Mouse (Mus musculus) heart, postnatal 36 days (tissue): ENCODE measurements around the gene Catip. TPM values are rescaled to one million over a fixed set of nuclear protein-coding genes. Genes with fewer than 3 reads are reported as not detected.

Experiments
- DNase-seq, 2 experiments: peaks; one replicate each; pipeline ENCODE4 v3.0.0; 2021 to 2022
- intact Hi-C: fragments of 180-260 bp; cut with DNase I; formaldehyde crosslinking; loops from one replicate; pipeline ENCODE4 v1.15.1; 2025
- microRNA-seq, 2 experiments: library from miRNA; unstranded; fragments of <30 nt; microRNA quantifications; one replicate each; pipeline ENCODE4 v1.2.0; 2021; ENCODE audit warnings: borderline number of aligned reads in 2 of 2
- total RNA-seq, 2 experiments: library from RNA; stranded (reverse); gene quantifications; 2 replicates each; pipeline ENCODE4 v1.2.3; 2021

The Catip gene
- total RNA-seq, 2 experiments from 2014 or later, result 0.19 to 0.41 TPM

DNA sequence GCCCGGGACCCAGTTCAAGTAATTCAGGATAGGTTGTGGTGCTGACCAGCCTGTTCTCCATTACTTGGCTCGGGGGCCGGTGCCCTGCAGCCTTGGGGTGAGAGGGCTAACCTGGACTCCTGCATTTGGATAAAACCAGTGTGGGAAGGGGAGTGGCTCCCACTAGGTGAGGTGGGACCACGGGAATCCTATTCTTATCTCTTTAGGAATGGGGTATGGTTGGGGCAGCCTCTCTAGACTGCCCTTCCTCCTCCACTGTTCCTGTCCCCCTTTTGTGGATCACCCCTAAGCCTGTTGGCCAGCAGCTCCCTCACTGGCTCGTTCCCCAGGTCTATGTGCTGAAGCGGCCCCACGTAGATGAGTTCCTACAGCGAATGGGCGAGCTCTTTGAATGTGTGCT is 32.4 kb downstream of the Catip start:
- no peak for DNase-seq
- intact Hi-C loops, result loop anchor here (10.0 kb wide), 2 partner anchors 190 to 480 kb away; partner anchors contain the start of genes Bcs1l and Zfp142

DNA sequence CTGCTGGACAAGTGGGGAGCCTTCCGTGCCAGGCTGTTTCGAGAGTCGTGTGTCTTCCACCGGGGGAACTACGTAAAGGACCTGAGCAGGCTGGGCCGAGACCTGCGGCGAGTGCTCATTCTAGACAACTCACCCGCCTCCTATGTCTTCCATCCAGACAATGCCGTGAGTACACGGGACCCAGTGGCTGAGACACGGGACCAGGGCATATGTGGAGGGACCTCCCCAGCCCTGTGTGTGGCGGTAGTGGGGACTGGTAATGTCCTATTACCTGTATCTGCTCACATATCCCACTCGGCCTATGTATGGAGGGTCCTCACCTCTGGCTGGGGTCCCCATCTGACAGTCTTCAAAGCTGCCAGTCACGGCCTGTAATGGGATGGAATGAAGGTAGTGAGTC is 33.0 kb downstream of the Catip start:
- no peak for DNase-seq
- intact Hi-C loops, result loop anchor here (10.0 kb wide), 2 partner anchors 190 to 480 kb away; partner anchors contain the start of genes Bcs1l and Zfp142

GRCm38 (mm10) chr1:74395290-74395689 is 33.4 kb downstream of the Catip start:
- no peak for DNase-seq
- intact Hi-C loops, result loop anchor here (10.0 kb wide), 2 partner anchors 190 to 480 kb away; partner anchors contain the start of genes Bcs1l and Zfp142

GRCm38 (mm10) chr1:74396456-74397222 is 34.7 kb downstream of the Catip start:
- peak in 1 of 2 experiments; percentile 60 for DNase-seq
- intact Hi-C loops, result loop anchor here (10.0 kb wide), 2 partner anchors 188 to 482 kb away; partner anchors contain the start of genes Bcs1l and Zfp142

DNA sequence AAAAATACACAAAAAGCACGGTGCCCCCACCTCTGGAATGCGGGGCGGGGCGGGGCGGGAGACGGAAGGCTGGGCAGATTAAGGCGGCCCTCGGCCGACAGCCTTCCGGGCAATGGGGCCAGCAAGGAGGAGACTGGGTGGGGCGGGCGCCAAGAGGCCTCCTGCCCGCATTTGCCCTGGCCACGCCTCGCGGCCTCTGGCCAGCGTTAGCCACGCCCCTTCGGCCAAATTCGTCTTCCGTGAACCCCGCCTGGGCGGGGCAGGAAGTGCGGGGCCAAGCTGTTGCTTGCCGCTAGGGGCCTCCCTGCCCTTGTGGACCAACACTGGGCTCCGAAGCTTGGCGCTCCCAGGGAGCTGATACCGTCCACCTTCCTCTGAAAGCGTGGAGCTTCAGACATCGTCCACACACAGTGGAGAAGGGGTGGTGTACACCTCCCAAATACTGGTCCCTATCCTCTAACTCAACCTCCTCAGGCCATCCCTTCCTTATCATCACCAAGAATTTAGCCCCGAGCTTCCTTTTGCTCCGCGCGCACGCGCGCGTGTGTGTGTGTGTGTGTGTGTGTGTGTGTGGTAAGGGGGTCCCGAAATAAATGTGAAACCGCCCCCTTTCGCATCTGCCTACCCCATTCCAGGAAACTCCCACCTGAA is 35.5 kb downstream of the Catip start:
- DNase-seq, result peak; percentile 99
- intact Hi-C loops, result loop anchor here (10.0 kb wide), 2 partner anchors 187 to 483 kb away; partner anchors contain the start of genes Bcs1l and Zfp142

- peak; percentile 72 to 76 for DNase-seq
- intact Hi-C loops, result loop anchor here (2.0 to 10.0 kb wide), 3 partner anchors 55 to 483 kb away; partner anchors contain the start of genes Bcs1l and Zfp142
Observed at GRCm38 (mm10) chr1:74397919-74398451, 36.1 kb downstream of the Catip start.

DNA sequence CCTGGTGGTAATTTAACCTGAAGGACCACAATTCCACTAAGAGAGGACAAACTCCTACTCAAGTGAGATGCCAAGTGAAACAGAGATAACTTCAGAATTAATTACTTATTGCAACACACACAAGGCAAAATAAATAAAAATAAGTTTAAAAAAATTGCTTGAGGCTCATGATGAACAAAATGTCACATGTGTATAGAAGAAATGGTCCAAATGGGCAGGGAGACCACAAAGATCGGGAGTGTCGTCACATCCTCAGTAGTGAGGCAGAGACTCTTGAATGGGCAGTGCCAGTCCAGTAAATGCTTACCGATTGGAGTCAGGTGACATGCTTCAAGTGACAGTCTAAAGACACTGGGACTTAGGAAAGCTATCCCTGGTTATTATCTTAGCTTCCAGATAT is 38.6 kb downstream of the Catip start:
- DNase-seq, result no peak
- intact Hi-C loops, result no loop called here

GRCm38 (mm10) chr1:74401015-74401702 is 39.3 kb downstream of the Catip start:
- intact Hi-C loops, result no loop called here
- no peak for DNase-seq

GRCm38 (mm10) chr1:74404206-74404605 is 42.3 kb downstream of the Catip start:
- no peak for DNase-seq
- intact Hi-C loops, result no loop called here

DNA sequence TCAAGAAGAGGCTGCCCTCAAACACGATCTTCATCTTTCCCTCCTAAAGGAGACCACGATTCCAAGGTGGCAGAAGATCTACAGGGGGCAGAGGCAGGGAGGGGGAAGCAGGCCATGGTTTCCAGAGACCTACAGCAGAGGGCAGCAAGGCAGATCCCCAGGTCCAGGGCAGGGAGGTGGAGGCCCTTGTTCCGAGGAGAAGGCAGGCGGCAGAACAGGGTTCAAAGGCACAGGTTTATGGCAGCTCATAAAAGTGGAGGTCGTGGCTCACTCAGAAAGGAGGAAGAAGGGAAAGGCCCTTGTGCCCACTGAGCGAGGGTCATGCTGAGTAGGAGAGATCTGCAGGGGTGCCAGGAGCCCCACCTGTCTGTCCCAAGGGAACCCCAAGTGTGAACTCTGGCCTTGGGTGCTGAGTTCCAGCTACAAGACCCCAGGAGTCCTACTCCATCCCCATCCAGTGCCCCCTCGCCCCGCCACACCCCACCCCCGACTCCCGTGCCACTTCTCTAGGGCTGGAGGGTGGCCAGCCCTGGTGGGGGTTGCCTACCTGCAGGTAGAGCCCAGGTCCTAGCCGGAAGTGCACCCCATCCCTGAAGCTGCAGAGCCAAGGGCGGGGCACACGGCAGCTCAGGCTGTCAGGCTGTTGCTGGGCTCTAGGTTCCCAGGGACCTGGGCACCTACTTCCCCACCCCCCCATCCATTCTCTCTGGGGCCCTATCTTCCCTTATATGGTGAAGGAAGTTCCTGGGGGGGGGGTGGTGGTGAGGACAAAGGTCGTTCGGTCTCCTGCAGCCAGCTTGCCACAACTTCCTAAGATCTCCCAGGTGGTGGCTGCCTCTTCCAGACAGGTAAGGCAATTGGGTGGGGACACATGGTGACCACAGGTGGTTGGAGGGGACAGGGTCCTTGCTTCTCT is 46.9 kb downstream of the Catip start, which contains the start of gene Vil1:
Vil1 (plus strand) TSS at position 788 of the 916 bp plus-strand sequence.
- no peak for DNase-seq
- intact Hi-C loops, result no loop called here

DNA sequence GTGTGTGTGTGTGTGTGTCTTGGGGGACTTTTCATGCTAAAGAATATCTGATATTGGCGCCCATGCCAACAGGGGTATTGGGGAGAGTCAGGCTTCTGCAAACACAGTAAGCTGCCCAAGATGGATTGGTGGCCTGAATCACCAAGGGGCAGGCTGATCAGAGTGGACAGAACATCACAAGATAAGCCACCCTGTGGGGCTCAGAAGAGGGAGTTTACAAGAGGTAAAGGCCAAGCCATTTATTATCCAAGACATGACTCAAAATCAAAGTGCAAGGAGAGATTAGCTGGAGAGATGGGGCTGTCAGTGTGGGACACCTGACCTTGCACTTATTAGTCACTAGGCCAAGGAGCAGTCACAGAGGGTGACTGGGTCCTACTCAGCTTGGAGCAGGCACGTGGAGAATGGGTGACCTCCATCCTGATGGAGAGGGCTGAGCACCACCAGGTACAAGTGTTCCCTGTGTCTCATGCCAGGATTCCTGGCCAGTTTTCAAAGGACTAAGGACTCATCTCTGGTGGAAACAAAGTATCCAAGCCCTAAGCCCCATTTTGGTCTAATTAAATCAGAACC is 49.9 kb downstream of the Catip start:
- intact Hi-C loops, result no loop called here
- no peak for DNase-seq

DNA sequence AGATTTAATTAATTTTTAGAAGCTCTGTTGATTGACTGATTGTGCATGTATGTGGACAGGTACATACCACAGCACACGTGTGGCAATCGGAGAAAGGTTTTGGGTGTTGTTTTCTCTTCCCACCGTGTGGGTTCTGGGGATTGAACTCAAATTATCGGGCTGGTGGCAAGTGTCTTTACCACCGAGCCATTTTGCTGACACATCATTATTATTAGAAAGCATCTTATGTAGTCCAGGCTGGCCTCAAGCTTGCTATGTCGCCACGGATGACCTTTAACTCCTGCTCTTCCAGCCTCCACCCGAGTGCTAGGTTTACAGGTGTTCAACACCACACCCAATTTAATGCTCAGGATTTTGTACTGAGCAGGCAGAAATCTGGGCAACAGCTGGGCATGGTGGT is 50.8 kb downstream of the Catip start:
- intact Hi-C loops, result no loop called here
- no peak for DNase-seq

DNA sequence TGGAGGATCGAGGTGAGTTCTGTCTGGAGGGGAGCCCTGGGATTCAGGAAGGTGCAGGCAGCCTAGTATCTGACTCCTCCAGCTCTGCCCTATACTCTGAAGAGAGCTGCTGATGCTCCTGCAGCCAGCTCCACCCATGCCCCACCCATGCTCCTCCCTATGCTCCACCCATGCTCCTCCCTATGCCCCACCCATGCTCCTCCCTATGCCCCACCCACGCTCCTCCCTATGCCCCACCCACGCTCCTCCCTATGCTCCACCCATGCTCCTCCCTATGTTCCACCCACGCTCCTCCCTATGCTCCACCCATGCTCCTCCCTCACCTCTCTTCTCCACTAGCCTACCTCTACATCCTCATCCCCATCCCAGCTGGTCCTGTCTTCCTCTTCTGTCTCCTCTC is 53.2 kb downstream of the Catip start:
- intact Hi-C loops, result no loop called here
- DNase-seq, result no peak

Small RNA genes lying within 50 kb of the gene (microRNA-seq; reads per million reads assigned to microRNA genes)
- 24,462 to 40,910 reads per million in 2 experiments for gene Mir26b

Other genes starting within 250 kb of the Catip start
- 100 to 1,000 TPM; 672 to 786 TPM for gene Tns1, start 237.7 kb upstream of the Catip start, total RNA-seq
- gene Rufy4, start 236.6 kb upstream of the Catip start, total RNA-seq, result 1 to 10 TPM in 1 of 2 experiments, under 1 TPM in 1; 0.69 to 1.2 TPM
- under 1 TPM; 0.16 to 0.17 TPM for gene Cxcr2, start 208.1 kb upstream of the Catip start, total RNA-seq
- gene Cxcr1, start 167.5 kb upstream of the Catip start, total RNA-seq, result not detected
- gene Arpc2, start 126.0 kb upstream of the Catip start, total RNA-seq, result 100 to 1,000 TPM; 135 to 140 TPM
- not detected for gene Gpbar1, start 83.6 kb upstream of the Catip start, total RNA-seq
- 100 to 1,000 TPM; 102 to 104 TPM for gene Aamp, start 77.4 kb upstream of the Catip start, total RNA-seq
- 100 to 1,000 TPM; 145 to 159 TPM for gene Pnkd, start 77.2 kb upstream of the Catip start, total RNA-seq
- gene Tmbim1, start 56.5 kb upstream of the Catip start, total RNA-seq, result 10 to 100 TPM; 45.8 to 50.5 TPM
- 1 to 10 TPM; 4.7 to 5.5 TPM for gene Slc11a1, start 13.1 kb downstream of the Catip start, total RNA-seq
- gene Ctdsp1, start 29.4 kb downstream of the Catip start, total RNA-seq, result 100 to 1,000 TPM; 127 to 133 TPM
- 1 to 10 TPM in 1 of 2 experiments, under 1 TPM in 1; 0.86 to 1.3 TPM for gene Vil1, start 47.3 kb downstream of the Catip start, total RNA-seq
- gene Cnot9, start 143.9 kb downstream of the Catip start, total RNA-seq, result 10 to 100 TPM; 12.1 to 12.6 TPM
- gene Plcd4, start 180.8 kb downstream of the Catip start, total RNA-seq, result not detected
- gene Usp37, start 182.2 kb downstream of the Catip start, total RNA-seq, result 10 to 100 TPM in 1 of 2 experiments, 1 to 10 TPM in 1; 6.7 to 10.1 TPM
- gene Zfp142, start 226.1 kb downstream of the Catip start, total RNA-seq, result 10 to 100 TPM in 1 of 2 experiments, 1 to 10 TPM in 1; 8.4 to 10.2 TPM
- gene Bcs1l, start 226.2 kb downstream of the Catip start, total RNA-seq, result 10 to 100 TPM; 28.7 to 37.0 TPM
- gene Rnf25, start 239.3 kb downstream of the Catip start, total RNA-seq, result 10 to 100 TPM; 16.1 to 17.4 TPM
- 1 to 10 TPM in 1 of 2 experiments, under 1 TPM in 1; 0.65 to 1.1 TPM for gene Stk36, start 239.3 kb downstream of the Catip start, total RNA-seq